8 mouse cellular contexts compared by ENCODE assay signal in the genomic region with DNA sequence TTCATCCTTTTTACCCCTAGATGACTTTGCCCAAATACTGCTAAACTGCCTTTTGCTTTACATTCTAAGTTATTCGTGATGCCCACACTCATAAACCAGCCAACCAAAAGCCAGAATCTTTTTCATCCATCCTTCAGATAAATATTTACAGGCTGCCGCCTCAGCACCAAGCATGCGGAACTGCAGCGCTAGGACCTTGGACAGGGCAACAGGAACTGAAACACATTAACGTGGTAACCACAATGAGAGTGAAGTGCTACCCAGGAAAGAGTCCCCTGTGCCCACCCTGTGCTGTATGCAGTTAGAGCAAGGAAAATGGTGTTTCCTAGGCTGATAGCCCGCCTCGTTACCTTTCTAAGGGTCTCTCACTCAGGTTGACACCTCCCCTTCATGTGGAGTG. TPM values are rescaled to one million over a fixed set of nuclear protein-coding genes. Genes with fewer than 3 reads are reported as not detected.
DNase-seq lines count a peak whose midpoint lies in the region; ATAC-seq and TF ChIP-seq lines count a peak whose summit lies in the region.

No protein-coding gene starts in this region.

- TF ChIP-seq POLR2A in thymus, adult 2 months (IDR thresholded peaks at IDR 0.05; ENCODE audit: control insufficient read depth, extremely low read depth, insufficient read depth, low read length, poor library complexity) = no peak

- no peak for TF ChIP-seq CTCF in heart, postnatal 0 days (IDR thresholded peaks at IDR 0.05; ENCODE audit: low read depth)
- TF ChIP-seq CTCF in thymus, adult 2 months (IDR thresholded peaks at IDR 0.05; ENCODE audit: borderline replicate concordance, control insufficient read depth, extremely low read depth, insufficient read depth, low read length, poor library complexity) = no peak

- 0 out of 2 replicates have a peak, but pooled peaks cover 5% of the 10 kb centered on the region for H3K4me1 ChIP-seq in heart, postnatal 0 days (ENCODE audit: control insufficient read depth, insufficient read depth)
- peaks cover 6% of the 10 kb centered on the region for H3K4me1 ChIP-seq in thymus, adult 2 months (replicated peaks; ENCODE audit: control insufficient read depth, insufficient read depth, low read length)

- peak; percentile 29 for DNase-seq in adrenal gland, postnatal 14 days
- no peak for DNase-seq in adrenal gland, postnatal 4 days (ENCODE audit: low spot score in 2 of 2)
- DNase-seq in heart, postnatal 0 days (ENCODE audit: low spot score) = no peak
- DNase-seq in kidney, postnatal 4 days = peak; percentile 63 to 73
- DNase-seq in mesoderm, embryonic 11.5 days (ENCODE audit: low read depth, low spot score) = peak; percentile 24
- DNase-seq in thymus, adult 2 months = peak; percentile 33
- no peak for DNase-seq in frontal cortex, postnatal 14 days (ENCODE audit: low spot score in 2 of 2)

- TF ChIP-seq EP300 in heart, postnatal 0 days (IDR thresholded peaks at IDR 0.05; ENCODE audit: low read depth) = no peak

- peak overlapping the region; percentile 30 for H3K27ac ChIP-seq in heart, postnatal 0 days (ENCODE audit: low read depth)
- H3K27ac ChIP-seq in thymus, adult 2 months (ENCODE audit: control insufficient read depth, insufficient read depth, low read length) = no peak overlapping the region

- peak; percentile 16 for ATAC-seq in activated CD4-positive, CD25-positive, alpha-beta regulatory T cell, adult 4 months
- ATAC-seq in heart, postnatal 0 days (ENCODE audit: insufficient read depth, low read depth) = peak; percentile 22; the same call in 1 of the 2 replicates

- peaks cover 10% of the 10 kb centered on the region; the same call in 1 of the 2 replicates for H3K36me3 ChIP-seq in heart, postnatal 0 days (replicated peaks; ENCODE audit: control insufficient read depth, insufficient read depth, low read length)
- H3K36me3 ChIP-seq in thymus, adult 2 months (ENCODE audit: control insufficient read depth, insufficient read depth, low read length) = peaks cover 7% of the 10 kb centered on the region; the same call in 1 of the 2 replicates

- no peaks in the 10 kb centered on the region for H3K27me3 ChIP-seq in heart, postnatal 0 days (ENCODE audit: control insufficient read depth, insufficient read depth, low read length)
- no peaks in the 10 kb centered on the region for H3K27me3 ChIP-seq in thymus, adult 2 months (ENCODE audit: control insufficient read depth, insufficient read depth, low read length)

- peak overlapping the region; percentile 65 for H3K4me2 ChIP-seq in heart, postnatal 0 days (ENCODE audit: low read depth, low read length)

- peak overlapping the region; percentile 75 for H3K4me3 ChIP-seq in heart, postnatal 0 days (ENCODE audit: low read depth, low read length)
- no peak overlapping the region for H3K4me3 ChIP-seq in thymus, adult 2 months (ENCODE audit: control insufficient read depth, insufficient read depth, low read length)

- H3K9me3 ChIP-seq in heart, postnatal 0 days (replicated peaks; ENCODE audit: control insufficient read depth, low read length) = no peaks in the 10 kb centered on the region

- no peak overlapping the region for H3K9ac ChIP-seq in heart, postnatal 0 days (replicated peaks; ENCODE audit: low read depth, low read length)

- 12% methylated on average over 7 of the region's 7 CpGs for WGBS in heart, postnatal 0 days
- WGBS in thymus, adult 2 months = 9% methylated on average over 7 of the region's 7 CpGs

RNA-seq across cellular contexts. Expression of a gene that starts 0.6 kb away (rescaled TPM):
- total RNA-seq in adrenal gland, postnatal 14 days (2021) = 8.3 and 9.1 TPM in 2 replicates
- total RNA-seq in adrenal gland, postnatal 4 days (2021) = 10 to 100 TPM; 11.1 to 11.3 TPM
- polyA plus RNA-seq in activated CD4-positive, CD25-positive, alpha-beta regulatory T cell, adult 4 months (2017; shearing (Covaris generic)) = 10 to 100 TPM; 19.3 to 20.2 TPM
- 11.1 and 11.5 TPM in 2 replicates for total RNA-seq in heart, postnatal 0 days (2014; rRNA removed; ENCODE audit: low replicate concordance)
- 15.1 and 21.2 TPM in 2 replicates for polyA plus RNA-seq in heart, postnatal 0 days (2015; fragmentation: Nextera tagmentation; extraction: Ambion mirVana)
- 8.0 and 8.1 TPM in 2 replicates for polyA plus RNA-seq in thymus, adult 2 months (2012; rRNA removed)

RNA-seq across cellular contexts. Expression of a gene that starts 26.0 kb away (rescaled TPM):
- 19.4 and 22.6 TPM in 2 replicates for total RNA-seq in adrenal gland, postnatal 14 days (2021)
- 10 to 100 TPM; 30.4 to 33.0 TPM for total RNA-seq in adrenal gland, postnatal 4 days (2021)
- 10 to 100 TPM; 31.9 to 40.0 TPM for polyA plus RNA-seq in activated CD4-positive, CD25-positive, alpha-beta regulatory T cell, adult 4 months (2017; shearing (Covaris generic))
- total RNA-seq in heart, postnatal 0 days (2014; rRNA removed; ENCODE audit: low replicate concordance) = 15.2 and 21.6 TPM in 2 replicates
- polyA plus RNA-seq in heart, postnatal 0 days (2015; fragmentation: Nextera tagmentation; extraction: Ambion mirVana) = 32.9 and 34.2 TPM in 2 replicates
- 6.1 and 10.4 TPM in 2 replicates for polyA plus RNA-seq in thymus, adult 2 months (2012; rRNA removed)

RNA-seq across cellular contexts. Expression of a gene that starts 26.2 kb away (rescaled TPM):
- total RNA-seq in adrenal gland, postnatal 14 days (2021) = 0.26 and 0.48 TPM in 2 replicates
- 1 to 10 TPM in 1 of 2 experiments, under 1 TPM in 1; 0.92 to 1.3 TPM for total RNA-seq in adrenal gland, postnatal 4 days (2021)
- under 1 TPM; 0.45 to 0.66 TPM for polyA plus RNA-seq in activated CD4-positive, CD25-positive, alpha-beta regulatory T cell, adult 4 months (2017; shearing (Covaris generic))
- total RNA-seq in heart, postnatal 0 days (2014; rRNA removed; ENCODE audit: low replicate concordance) = 0.15 and 0.70 TPM in 2 replicates
- polyA plus RNA-seq in heart, postnatal 0 days (2015; fragmentation: Nextera tagmentation; extraction: Ambion mirVana) = 1.6 TPM in 2 replicates
- 0.78 and 0.98 TPM in 2 replicates for polyA plus RNA-seq in thymus, adult 2 months (2012; rRNA removed)

RNA-seq across cellular contexts. Expression of a gene that starts 56.4 kb away (rescaled TPM):
- 17.4 and 23.4 TPM in 2 replicates for total RNA-seq in adrenal gland, postnatal 14 days (2021)
- total RNA-seq in adrenal gland, postnatal 4 days (2021) = 10 to 100 TPM; 18.8 to 19.5 TPM
- 1 to 10 TPM; 6.1 to 7.0 TPM for polyA plus RNA-seq in activated CD4-positive, CD25-positive, alpha-beta regulatory T cell, adult 4 months (2017; shearing (Covaris generic))
- total RNA-seq in heart, postnatal 0 days (2014; rRNA removed; ENCODE audit: low replicate concordance) = 9.6 and 15.6 TPM in 2 replicates
- polyA plus RNA-seq in heart, postnatal 0 days (2015; fragmentation: Nextera tagmentation; extraction: Ambion mirVana) = 16.2 and 17.5 TPM in 2 replicates
- polyA plus RNA-seq in thymus, adult 2 months (2012; rRNA removed) = 38.4 and 47.9 TPM in 2 replicates

Comparison
In these comparisons a context has a peak if more than half of its experiments do, and no peak if none do; other contexts are left out.
1. DNase-seq: peak in adrenal gland, postnatal 14 days (single experiment), kidney, postnatal 4 days (2 of 2), mesoderm, embryonic 11.5 days (single experiment) and thymus, adult 2 months (single experiment); none in adrenal gland, postnatal 4 days (0 of 2), heart, postnatal 0 days (single experiment) and frontal cortex, postnatal 14 days (0 of 2).